Mouse (Mus musculus): Measurements from ENCODE around the gene Mpl. TPM values are rescaled to one million over a fixed set of nuclear protein-coding genes. Genes with fewer than 3 reads are reported as not detected.

Mpl gene
- polyA plus RNA-seq, 1 experiment from 2014 or later: 2.9 TPM

- H3K4me1 ChIP-seq (replicated peaks): peaks cover 5% of the 10 kb centered on the region; the same call in 1 of the 2 replicates
- H3K9ac ChIP-seq: no peak overlapping the region
- WGBS: 42% methylated on average over 24 of the region's 24 CpGs
- no peak for ATAC-seq (ENCODE audit: insufficient number of reproducible peaks, low FRiP score)
- no peaks in the 10 kb centered on the region for H3K36me3 ChIP-seq
- no peaks in the 10 kb centered on the region for H3K9me3 ChIP-seq (replicated peaks)
- no peak overlapping the region for H3K27ac ChIP-seq (ENCODE audit: poor library complexity, severe bottlenecking)
- peaks cover 12% of the 10 kb centered on the region; the same call in 1 of the 2 replicates for H3K27me3 ChIP-seq (replicated peaks)
- peak overlapping the region; percentile 37 for H3K4me3 ChIP-seq
- H3K4me2 ChIP-seq: peak overlapping the region; percentile 72
Measured at GRCm38 (mm10) chr4:118446415-118447153, 10.7 kb downstream of the Mpl start.

GRCm38 (mm10) chr4:118445781-118446414 lies 11.4 kb downstream of the Mpl start:
- H3K4me3 ChIP-seq: peak overlapping the region; percentile 37
- peaks cover 5% of the 10 kb centered on the region; the same call in 1 of the 2 replicates for H3K4me1 ChIP-seq (replicated peaks)
- no peak overlapping the region for H3K9ac ChIP-seq
- H3K27ac ChIP-seq (ENCODE audit: poor library complexity, severe bottlenecking): no peak overlapping the region
- 18% methylated on average over 18 of the region's 18 CpGs for WGBS
- peak overlapping the region; percentile 72 for H3K4me2 ChIP-seq
- peak; percentile 81 for ATAC-seq (ENCODE audit: insufficient number of reproducible peaks, low FRiP score)
- H3K27me3 ChIP-seq (replicated peaks): peaks cover 10% of the 10 kb centered on the region; the same call in 1 of the 2 replicates
- no peaks in the 10 kb centered on the region for H3K36me3 ChIP-seq
- no peaks in the 10 kb centered on the region for H3K9me3 ChIP-seq (replicated peaks)

GRCm38 (mm10) chr4:118445088-118445487 lies 12.2 kb downstream of the Mpl start:
- Histone ChIP-seq H3K9me3 (replicated peaks) (no peaks in the 10 kb centered on the region), H3K27ac (ENCODE audit: poor library complexity, severe bottlenecking) (no peak overlapping the region), H3K36me3 (no peaks in the 10 kb centered on the region), H3K4me1 (replicated peaks) (peaks cover 5% of the 10 kb centered on the region; the same call in 1 of the 2 replicates), H3K4me3 (no peak overlapping the region), H3K27me3 (replicated peaks) (peaks cover 1% of the 10 kb centered on the region; the same call in 1 of the 2 replicates), H3K4me2 (no peak overlapping the region), H3K9ac (no peak overlapping the region)
- WGBS: 75% methylated on average over 10 of the region's 10 CpGs
- no peak for ATAC-seq (ENCODE audit: insufficient number of reproducible peaks, low FRiP score)

GRCm38 (mm10) chr4:118437829-118438253 lies 19.5 kb downstream of the Mpl start:
- no peaks in the 10 kb centered on the region for H3K9me3 ChIP-seq (replicated peaks)
- peaks cover 29% of the 10 kb centered on the region for H3K36me3 ChIP-seq
- peak overlapping the region; percentile 68 for H3K9ac ChIP-seq
- peak overlapping the region; percentile 83 for H3K4me2 ChIP-seq
- peak overlapping the region; percentile 78 for H3K4me3 ChIP-seq
- peak overlapping the region; percentile 93 for H3K27ac ChIP-seq (ENCODE audit: poor library complexity, severe bottlenecking)
- WGBS: 6% methylated on average over 12 of the region's 12 CpGs
- H3K27me3 ChIP-seq (replicated peaks): no peaks in the 10 kb centered on the region
- peak; percentile 60 for ATAC-seq (ENCODE audit: insufficient number of reproducible peaks, low FRiP score)
- H3K4me1 ChIP-seq (replicated peaks): peaks cover 38% of the 10 kb centered on the region

- ATAC-seq (ENCODE audit: insufficient number of reproducible peaks, low FRiP score): peak; percentile 94
Measured at GRCm38 (mm10) chr4:118436820-118437603, 20.3 kb downstream of the Mpl start, which contains the start of gene Cdc20. Gene Cdc20 (minus strand): TSS chr4:118437352.

GRCm38 (mm10) chr4:118432332-118432731 lies 25.0 kb downstream of the Mpl start:
- 82% methylated on average over 8 of the region's 8 CpGs for WGBS
- peaks cover 57% of the 10 kb centered on the region for H3K4me1 ChIP-seq (replicated peaks)
- no peak overlapping the region for H3K4me2 ChIP-seq
- 0 out of 2 replicates have a peak overlapping the region, but pooled peaks have one; percentile 13 for H3K9ac ChIP-seq
- ATAC-seq (ENCODE audit: insufficient number of reproducible peaks, low FRiP score): no peak
- H3K36me3 ChIP-seq: peaks cover 60% of the 10 kb centered on the region
- H3K27ac ChIP-seq (ENCODE audit: poor library complexity, severe bottlenecking): no peak overlapping the region
- H3K27me3 ChIP-seq (replicated peaks): no peaks in the 10 kb centered on the region
- no peaks in the 10 kb centered on the region for H3K9me3 ChIP-seq (replicated peaks)
- no peak overlapping the region for H3K4me3 ChIP-seq

More at GRCm38 (mm10) chr4:118436820-118437603, 20.3 kb downstream of the Mpl start, which contains the start of gene Cdc20:
- Histone ChIP-seq H3K4me1 (replicated peaks) (peaks cover 38% of the 10 kb centered on the region), H3K9me3 (replicated peaks) (no peaks in the 10 kb centered on the region), H3K36me3 (peaks cover 37% of the 10 kb centered on the region), H3K27me3 (replicated peaks) (no peaks in the 10 kb centered on the region), H3K4me2 (peak within 1 kb of the TSS; percentile 83), H3K9ac (peak within 1 kb of the TSS; percentile 80), H3K4me3 (peak within 1 kb of the TSS; percentile 78), H3K27ac (ENCODE audit: poor library complexity, severe bottlenecking) (peak within 1 kb of the TSS; percentile 93)
- WGBS: under 1% methylated on average over 67 of the region's 67 CpGs

GRCm38 (mm10) chr4:118429215-118429895 lies 28.0 kb downstream of the Mpl start:
- Histone ChIP-seq H3K27me3 (replicated peaks) (no peaks in the 10 kb centered on the region), H3K27ac (ENCODE audit: poor library complexity, severe bottlenecking) (no peak overlapping the region), H3K4me2 (peak overlapping the region; percentile 90), H3K36me3 (peaks cover 46% of the 10 kb centered on the region), H3K9ac (peak overlapping the region; percentile 34; the same call in 1 of the 2 replicates), H3K4me3 (peak overlapping the region; percentile 74), H3K9me3 (replicated peaks) (no peaks in the 10 kb centered on the region), H3K4me1 (replicated peaks) (peaks cover 40% of the 10 kb centered on the region)
- WGBS: 42% methylated on average over 7 of the region's 7 CpGs
- ATAC-seq (ENCODE audit: insufficient number of reproducible peaks, low FRiP score): no peak

GRCm38 (mm10) chr4:118428531-118429214 lies 28.6 kb downstream of the Mpl start:
- Histone ChIP-seq H3K9ac (peak overlapping the region; percentile 76), H3K27ac (ENCODE audit: poor library complexity, severe bottlenecking) (peak overlapping the region; percentile 89), H3K9me3 (replicated peaks) (no peaks in the 10 kb centered on the region), H3K4me1 (replicated peaks) (peaks cover 36% of the 10 kb centered on the region), H3K4me2 (peak overlapping the region; percentile 90), H3K4me3 (peak overlapping the region; percentile 74), H3K36me3 (peaks cover 42% of the 10 kb centered on the region), H3K27me3 (replicated peaks) (no peaks in the 10 kb centered on the region)
- WGBS: 32% methylated on average over 15 of the region's 15 CpGs
- ATAC-seq (ENCODE audit: insufficient number of reproducible peaks, low FRiP score): peak; percentile 49

GRCm38 (mm10) chr4:118427768-118428451 lies 29.4 kb downstream of the Mpl start, which contains the start of gene Elovl1:
Gene Elovl1 (plus strand): TSS chr4:118428093.
- peak; percentile 97 for ATAC-seq (ENCODE audit: insufficient number of reproducible peaks, low FRiP score)
- peaks cover 40% of the 10 kb centered on the region for H3K36me3 ChIP-seq
- no peaks in the 10 kb centered on the region for H3K27me3 ChIP-seq (replicated peaks)
- H3K4me2 ChIP-seq: peak within 1 kb of the TSS; percentile 90
- peak within 1 kb of the TSS; percentile 76 for H3K9ac ChIP-seq
- no peaks in the 10 kb centered on the region for H3K9me3 ChIP-seq (replicated peaks)
- 0% methylated on average over 28 of the region's 31 CpGs for WGBS
- H3K4me3 ChIP-seq: peak within 1 kb of the TSS; percentile 74
- peaks cover 32% of the 10 kb centered on the region for H3K4me1 ChIP-seq (replicated peaks)
- peak within 1 kb of the TSS; percentile 89 for H3K27ac ChIP-seq (ENCODE audit: poor library complexity, severe bottlenecking)
